Mouse (Mus musculus) ovary, postnatal 36 days (tissue): ENCODE results near the gene Ccnd2.

ENCODE experiments used
- DNase-seq: peaks from one replicate; pipeline ENCODE4 v3.0.0; 2022; ENCODE audit warnings: low spot score, mixed read lengths

Gene Ccnd2

GRCm38 (mm10) chr6:127152106-127152951, at the start of gene Ccnd2:
Gene Ccnd2, minus strand, starts transcription at chr6:127152193.
- peak; percentile 60 for DNase-seq

DNA sequence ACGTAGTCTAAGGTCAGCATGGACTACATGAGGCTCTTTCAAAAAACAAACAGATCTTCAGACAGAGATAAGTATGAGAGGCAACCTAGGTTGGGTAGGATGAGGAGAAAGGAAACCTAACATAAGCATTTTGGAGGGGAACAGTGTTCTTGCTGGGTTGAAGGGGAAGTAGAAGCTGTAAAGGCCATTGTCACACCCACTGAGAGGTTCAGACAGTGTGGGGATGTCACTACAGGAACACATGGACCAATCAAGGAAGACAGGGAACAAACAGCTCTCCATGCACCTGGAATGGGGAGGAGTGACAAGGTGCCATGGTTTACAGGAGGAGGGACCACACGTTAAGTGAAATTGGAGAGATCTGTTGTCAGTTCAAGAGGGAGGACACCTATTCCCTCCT, 45.0 kb upstream of the Ccnd2 start:
- DNase-seq, result no peak

DNA sequence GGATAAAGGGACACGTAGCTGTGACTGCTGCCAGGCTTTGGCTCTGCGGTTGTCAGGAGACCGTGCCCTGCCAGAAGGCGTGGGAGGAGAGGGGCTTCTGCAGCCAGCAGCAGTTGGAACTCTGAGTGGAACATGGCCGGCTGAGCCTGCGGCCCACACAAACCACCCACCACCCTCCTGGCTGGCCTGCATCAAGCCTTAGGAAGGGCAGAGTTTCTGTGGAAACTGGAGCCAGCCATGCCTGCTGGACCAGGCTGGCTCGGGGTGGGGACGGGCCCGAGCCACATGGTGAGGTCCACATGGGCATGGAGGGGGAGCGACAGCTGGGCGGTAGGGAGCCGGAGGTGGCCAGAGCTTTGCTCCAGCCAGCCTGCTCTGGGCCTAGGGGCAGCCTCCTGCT, 29.3 kb upstream of the Ccnd2 start:
- DNase-seq, result peak; percentile 43

GRCm38 (mm10) chr6:127179056-127179759, 27.2 kb upstream of the Ccnd2 start:
- no peak for DNase-seq

- DNase-seq, result no peak
These were observed 26.0 kb upstream of the Ccnd2 start for GRCm38 (mm10) chr6:127177962-127178361.

DNA sequence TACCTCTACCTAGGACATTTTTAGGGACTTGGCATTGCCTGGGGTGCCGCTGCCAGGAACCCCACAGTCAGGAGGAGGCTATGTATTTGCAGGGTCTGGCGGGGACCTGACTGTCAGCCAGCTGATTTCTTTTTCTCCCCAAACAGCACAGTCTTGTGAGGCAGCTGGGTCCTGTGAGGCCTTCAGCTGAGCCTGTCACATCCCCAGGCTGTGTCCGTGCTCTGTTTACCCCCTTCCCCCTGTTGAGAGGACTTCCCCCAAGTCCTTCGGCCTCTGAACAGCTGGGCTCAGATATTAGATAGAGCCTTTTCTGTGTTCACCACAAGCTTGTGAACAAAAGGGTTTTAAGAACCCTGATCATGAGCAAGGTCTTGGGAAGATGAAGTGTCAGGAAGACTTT, 25.4 kb upstream of the Ccnd2 start:
- no peak for DNase-seq

- DNase-seq, result no peak
These were observed 20.5 kb upstream of the Ccnd2 start for GRCm38 (mm10) chr6:127172461-127172860.

DNA sequence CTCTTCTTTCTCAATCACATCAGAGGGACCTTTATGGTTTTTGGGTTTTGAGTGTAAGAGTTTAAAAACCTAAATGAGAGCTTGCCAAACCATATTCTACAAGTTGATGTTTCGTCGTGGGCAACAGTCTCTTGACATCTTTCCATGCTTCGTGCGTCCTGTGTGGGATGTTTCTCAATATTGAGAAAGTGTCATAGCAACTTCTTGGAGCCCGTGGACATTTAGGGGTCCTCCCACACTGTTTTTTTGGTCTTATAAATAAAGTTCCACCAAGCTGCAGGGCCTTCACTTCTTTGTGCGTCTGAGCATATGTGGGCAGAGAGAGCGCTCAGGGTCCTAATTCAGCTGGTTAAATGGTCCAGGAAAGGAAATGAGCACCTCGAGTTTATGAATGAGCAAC, 18.7 kb upstream of the Ccnd2 start:
- DNase-seq, result no peak

- DNase-seq, result no peak
These were observed 13.7 kb upstream of the Ccnd2 start for GRCm38 (mm10) chr6:127165663-127166062.

DNA sequence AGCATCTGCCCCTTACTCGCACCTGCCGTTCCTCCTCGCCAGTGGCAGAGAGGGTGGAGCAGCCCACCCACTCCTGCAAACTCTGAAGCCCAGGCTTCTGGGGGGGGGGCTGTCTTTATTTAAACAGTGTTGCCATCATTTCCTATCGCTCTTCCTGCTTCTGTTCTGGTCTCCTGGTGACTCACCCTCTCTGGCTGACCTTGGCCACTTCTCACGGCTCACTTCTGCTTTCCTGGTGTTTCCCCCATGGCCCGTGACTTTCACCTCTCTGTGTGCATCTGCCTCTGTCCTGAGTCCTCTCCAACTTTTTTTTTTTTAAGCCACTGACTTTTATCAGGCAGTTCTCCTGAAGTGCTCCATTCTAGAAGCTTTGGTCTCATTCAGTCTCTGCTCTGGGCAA, 10.8 kb upstream of the Ccnd2 start:
- no peak for DNase-seq

DNA sequence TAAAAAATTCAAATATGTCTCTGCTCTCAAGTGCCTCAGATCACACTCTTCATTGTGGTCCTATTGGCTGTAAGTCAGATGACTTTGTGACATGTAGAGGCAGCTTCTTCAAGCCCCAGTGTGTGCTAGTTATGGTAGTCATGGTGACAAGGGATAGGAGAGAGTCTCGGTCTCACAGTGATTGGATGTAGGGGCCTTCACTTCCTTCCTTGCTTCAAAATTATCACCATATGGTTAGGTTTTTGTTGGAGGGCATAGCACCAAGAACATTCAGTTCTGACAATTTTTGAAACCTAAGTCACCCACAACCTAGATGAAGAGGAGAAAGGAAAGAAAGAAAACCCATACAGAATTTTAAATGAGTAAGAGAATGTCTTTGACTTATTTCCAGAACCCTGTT, 5.3 kb upstream of the Ccnd2 start:
- DNase-seq, result no peak

DNA sequence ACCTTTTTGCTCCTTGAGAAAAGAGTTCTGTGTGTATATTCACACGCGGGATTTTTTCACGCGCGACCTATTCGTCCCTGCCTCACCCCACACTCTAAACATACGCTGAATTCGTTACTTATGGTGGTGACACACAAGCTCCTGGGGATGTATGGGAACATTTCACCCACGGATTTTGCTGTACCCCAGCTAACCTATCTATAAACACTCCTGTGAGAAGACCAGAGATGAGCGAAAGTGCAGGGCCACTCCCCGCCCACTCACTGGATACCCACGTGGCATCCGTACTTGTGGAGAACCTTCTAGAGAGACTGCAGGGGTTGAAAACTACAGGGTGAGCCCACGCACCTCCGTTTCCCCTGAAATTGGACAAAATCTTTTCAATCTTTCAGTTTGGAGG, 3.5 kb upstream of the Ccnd2 start:
- no peak for DNase-seq

- DNase-seq, result peak; percentile 57
These were observed 2.8 kb upstream of the Ccnd2 start for GRCm38 (mm10) chr6:127154708-127155268.

GRCm38 (mm10) chr6:127153972-127154707, 2.1 kb upstream of the Ccnd2 start:
- DNase-seq, result no peak

GRCm38 (mm10) chr6:127153296-127153800, 1.4 kb upstream of the Ccnd2 start:
- no peak for DNase-seq

DNA sequence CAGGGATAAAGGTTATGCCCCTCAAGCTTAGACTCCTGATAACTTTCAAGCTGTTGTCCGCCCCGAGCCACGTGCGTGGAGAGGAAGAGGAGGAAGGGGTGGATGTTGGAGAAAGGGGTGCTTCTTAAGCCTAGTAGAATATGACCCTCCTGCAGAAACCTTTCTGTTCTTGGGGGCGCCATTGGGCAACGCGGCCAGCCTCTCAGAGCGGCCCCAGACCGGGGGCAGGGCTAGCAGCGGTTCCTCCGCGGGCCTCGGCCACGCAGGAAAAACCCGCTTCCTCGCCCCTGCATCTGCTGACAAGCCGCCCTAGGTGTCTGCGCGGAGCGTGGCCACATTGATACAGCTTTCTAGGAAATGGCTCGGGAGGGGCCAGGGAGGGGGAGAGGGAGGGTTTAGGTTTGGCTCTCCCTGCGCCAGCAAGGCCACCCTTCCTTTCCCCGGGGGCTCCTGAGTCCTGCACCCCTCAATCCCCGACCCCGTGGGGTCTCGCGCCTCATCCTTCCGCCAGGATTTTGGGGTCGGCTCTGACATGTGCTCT, 358 bp downstream of the Ccnd2 start:
- DNase-seq, result peak; percentile 61

DNA sequence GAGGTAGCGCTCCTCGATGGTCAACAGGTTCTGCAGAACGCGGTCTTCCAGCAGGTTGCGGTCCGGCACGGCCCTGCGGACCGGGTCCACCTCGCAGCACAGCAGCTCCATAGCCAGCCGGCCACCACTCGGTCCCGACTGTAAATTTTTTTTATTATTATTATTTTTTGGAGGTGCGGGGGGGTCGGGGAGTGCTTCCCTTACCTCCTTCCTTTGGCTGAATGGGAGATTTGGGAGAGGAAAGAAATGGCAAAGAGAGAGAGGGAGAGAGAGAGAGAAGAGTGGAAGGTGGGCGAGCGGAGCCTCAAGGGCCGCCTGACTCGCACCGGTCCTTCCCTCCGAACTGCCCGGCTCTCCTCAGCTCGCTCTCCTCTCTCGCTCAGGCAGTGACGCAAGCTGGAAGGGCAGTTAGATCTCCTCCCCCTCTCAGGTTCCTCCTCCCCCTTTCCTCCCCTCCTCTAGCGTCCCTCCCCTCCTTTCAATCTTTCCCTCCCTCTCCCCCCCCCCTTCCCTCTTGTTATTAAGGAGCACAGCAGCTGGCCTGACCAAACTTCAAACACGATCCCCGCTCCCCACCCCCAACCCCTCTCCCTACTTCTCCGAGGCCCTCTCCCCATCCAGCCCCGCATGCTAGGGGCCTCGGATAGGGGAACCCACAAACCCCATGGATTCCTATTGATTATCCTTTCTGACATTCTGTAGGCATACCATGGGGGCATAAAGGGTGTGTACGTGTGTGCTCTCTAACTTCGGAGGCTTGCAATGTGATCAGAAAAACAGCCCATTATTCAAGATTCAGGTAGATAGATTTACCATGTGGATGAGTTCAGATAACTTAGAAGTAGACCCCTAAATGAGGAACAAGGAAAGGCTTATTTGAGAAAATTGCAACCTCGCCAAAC, 1.1 kb downstream of the Ccnd2 start:
- DNase-seq, result peak; percentile 79

GRCm38 (mm10) chr6:127149944-127150662, 1.9 kb downstream of the Ccnd2 start:
- peak; percentile 38 for DNase-seq

DNA sequence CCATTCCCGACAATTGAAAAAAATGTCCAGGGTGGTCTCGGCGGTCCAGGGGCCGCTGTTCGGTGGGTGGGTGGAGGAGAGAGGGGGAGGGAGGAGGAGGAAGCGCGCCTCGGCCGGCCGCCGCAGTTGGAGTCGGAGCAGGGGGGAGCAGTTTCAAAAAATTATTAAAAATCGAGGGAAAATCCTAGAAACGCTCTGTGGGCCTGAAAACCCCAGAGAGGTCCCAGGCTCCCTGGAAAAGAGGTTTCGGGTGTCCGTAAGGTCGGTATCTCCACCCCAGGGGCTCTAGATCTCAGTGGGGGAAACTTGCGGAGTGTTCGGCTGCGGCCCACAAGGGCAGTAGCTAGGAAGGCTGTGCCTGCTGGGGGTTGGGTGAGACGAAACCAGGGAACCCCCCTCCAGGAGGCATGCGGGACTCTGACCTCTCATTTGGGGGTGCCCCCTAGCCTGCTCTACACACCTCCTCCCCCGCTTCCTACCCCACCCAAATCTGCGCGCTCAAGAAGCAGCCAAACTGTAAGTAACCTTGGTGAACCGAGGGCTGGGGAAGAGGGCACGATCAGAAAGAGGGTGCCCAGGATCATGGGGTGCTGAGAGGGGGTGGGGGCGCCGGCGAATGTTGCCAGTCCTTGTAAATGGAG, 2.6 kb downstream of the Ccnd2 start:
- peak; percentile 49 for DNase-seq
